Mouse (Mus musculus) cerebellum, postnatal 10 days (tissue): Measurements from ENCODE around the gene Cadm1.
A peak's percentile ranks its signal among the peaks of the same experiment; 100 is the strongest.

Source experiments
- DNase-seq, 2 experiments: peaks; one replicate each; pipeline ENCODE4 v3.0.0; 2021; ENCODE audit warnings: mixed read lengths in 2 of 2

The Cadm1 gene

GRCm38 (mm10) chr9:47876557-47877206, 346.7 kb downstream of the Cadm1 start:
- peak; percentile 84 to 85 for DNase-seq

- peak; percentile 59 to 64 for DNase-seq
Measured at GRCm38 (mm10) chr9:47880171-47880570, 350.2 kb downstream of the Cadm1 start.

DNA sequence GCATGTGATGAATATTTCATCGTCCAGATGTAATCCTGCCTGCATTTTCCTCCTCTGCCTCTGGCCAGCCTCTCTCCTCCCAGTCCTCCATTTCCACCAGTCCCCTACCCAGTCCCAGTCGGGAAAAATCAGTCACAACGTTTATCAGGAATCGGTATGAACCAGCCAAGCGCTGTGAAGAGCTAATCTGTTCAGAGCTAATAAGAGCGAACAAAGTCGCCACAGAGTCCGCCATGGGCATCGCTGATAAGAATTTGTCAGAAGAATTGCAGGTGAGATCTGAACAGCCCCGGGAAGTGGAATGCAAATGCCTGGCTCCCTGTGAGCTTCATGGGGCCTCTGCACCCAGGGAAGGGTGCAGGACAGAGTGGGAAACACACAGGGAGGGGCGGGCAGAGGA, 352.4 kb downstream of the Cadm1 start:
- no peak for DNase-seq

- no peak for DNase-seq
Measured at GRCm38 (mm10) chr9:47891721-47892120, 361.7 kb downstream of the Cadm1 start.

DNA sequence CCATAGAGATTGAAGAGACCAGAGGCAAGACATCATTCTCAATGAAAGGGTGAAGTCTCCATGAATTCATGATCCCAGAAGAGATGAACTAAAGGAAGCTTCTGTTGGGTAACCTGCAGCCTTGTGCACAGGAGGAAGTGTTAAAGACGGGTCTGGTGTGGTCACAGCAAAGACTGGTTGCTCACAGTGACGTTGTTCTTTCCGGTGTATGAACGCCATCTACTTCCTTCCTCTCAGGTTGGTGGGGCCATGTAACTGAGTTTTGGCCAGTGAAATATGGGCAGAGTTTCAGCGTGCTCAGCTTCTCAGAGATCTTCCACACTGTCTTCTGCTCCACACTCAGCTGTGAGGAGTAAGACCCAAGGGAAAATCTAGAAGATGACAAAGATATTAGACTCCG, 363.0 kb downstream of the Cadm1 start:
- DNase-seq = no peak

DNA sequence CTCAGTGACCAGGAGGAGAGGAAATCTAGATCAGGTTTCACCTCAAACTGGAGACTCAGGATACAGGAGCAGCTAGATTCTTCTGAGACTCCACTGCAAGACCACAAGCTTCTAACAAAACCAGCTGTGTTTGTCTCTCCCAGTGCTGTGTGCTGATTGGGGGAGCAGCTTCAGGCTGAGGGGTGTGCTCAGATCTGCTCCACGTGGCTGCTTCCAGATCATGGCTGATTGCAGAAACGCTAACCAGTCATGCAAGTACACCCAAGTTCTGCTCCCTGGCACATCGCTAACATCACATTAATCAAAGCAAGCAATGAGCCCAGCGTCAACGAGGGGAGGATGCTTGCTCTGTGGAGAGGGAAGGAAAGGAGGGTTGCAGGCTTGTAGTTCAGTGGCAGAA, 364.1 kb downstream of the Cadm1 start:
- DNase-seq = no peak

GRCm38 (mm10) chr9:47894661-47895060, 364.7 kb downstream of the Cadm1 start:
- DNase-seq = no peak

DNA sequence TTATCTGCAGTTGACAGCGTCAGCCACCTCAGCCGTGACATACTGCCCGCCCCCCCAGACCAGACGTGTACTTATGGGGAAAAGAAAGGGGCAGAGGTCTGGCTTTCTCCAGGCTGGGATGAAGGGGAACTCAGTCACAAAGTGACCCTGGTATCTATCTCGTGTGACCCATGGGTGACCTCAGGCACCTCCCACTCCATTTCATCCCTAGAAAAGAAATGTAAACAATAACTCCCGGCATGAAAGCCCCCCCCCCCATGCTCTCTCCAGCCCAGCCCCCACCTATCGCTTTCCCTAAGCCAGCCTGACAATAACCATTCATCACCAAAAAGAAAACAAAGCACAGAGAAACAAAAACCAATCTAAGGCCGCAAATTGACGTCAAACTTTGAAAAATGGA, 365.1 kb downstream of the Cadm1 start:
- DNase-seq = no peak

DNA sequence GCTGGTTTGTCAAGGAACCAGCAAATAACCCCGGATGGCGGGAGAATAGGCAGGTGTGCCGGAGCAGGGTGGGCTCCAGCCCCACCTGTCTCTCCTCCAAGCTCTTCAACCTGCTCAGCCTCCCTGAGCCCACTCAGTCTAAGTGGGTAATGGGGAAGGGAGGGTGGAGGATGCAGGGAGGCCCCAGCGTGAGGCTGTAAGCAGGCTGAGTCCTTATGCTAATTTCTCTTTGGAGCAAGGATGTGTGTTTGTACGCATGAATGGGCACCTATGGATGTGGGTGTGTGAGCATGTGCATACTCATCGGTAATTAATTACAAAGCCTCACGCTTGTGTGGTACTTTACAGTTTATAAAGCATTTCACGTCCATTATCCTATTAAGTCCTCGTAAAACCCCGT, 370.8 kb downstream of the Cadm1 start:
- DNase-seq = no peak

DNA sequence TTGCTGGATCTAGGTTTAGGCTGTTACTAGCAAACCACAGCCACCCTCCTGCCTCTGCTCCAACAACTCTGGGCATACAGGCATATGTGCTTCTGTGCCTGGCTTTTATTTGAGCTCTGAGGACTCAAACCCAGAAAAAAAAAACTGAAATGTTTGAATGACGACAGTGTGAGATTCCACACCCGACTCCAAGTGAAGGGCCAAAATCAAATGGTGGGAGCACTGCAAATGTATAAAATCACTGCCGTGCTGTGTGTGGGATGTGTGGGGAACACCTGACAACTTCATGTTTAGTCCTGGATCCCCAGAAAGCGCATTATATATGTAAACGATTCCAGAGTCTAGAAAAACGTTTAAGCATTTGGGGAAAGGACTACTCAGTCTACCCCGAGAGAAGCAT, 373.7 kb downstream of the Cadm1 start:
- DNase-seq = no peak

- no peak for DNase-seq
Measured at GRCm38 (mm10) chr9:47904339-47904922, 374.5 kb downstream of the Cadm1 start.

GRCm38 (mm10) chr9:47906521-47906920, 376.5 kb downstream of the Cadm1 start:
- no peak for DNase-seq
